Mouse (Mus musculus) lung, adult 2 months (tissue): Measurements from ENCODE around the gene Tas1r1. TPM values are rescaled to one million over a fixed set of nuclear protein-coding genes. Genes with fewer than 3 reads are reported as not detected.

ENCODE experiments used
- DNase-seq: peaks from one replicate; pipeline ENCODE4 v3.0.0; 2022
- H3K4me1 ChIP-seq: fragments of 200-500 bp; 2 replicates; pipeline ENCODE4 v1.6.1; 2011; ENCODE audit warnings: low read length; ENCODE audit not compliant: control insufficient read depth, insufficient read depth
- H3K4me3 ChIP-seq: fragments of 200-500 bp; replicated peaks from 2 replicates; pipeline ENCODE3; 2011; ENCODE audit warnings: low read depth, mild to moderate bottlenecking, control low read depth, low read length; ENCODE audit errors: extremely low read depth
- CTCF ChIP-seq: fragments of 200-500 bp; IDR thresholded peaks from 2 replicates; pipeline ENCODE4 v1.5.1; 2011; ENCODE audit warnings: mild to moderate bottlenecking, low read length, control low read depth; ENCODE audit not compliant: insufficient read depth
- POLR2A ChIP-seq: fragments of 200-500 bp; IDR thresholded peaks from 2 replicates; pipeline ENCODE4 v1.6.1; 2011; ENCODE audit warnings: low read depth, mild to moderate bottlenecking, control low read depth, low read length, borderline replicate concordance; ENCODE audit errors: extremely low read depth
- WGBS: fragments of 180-500 bp; shearing (Covaris S2); methylation state at CpG from one replicate; pipeline ENCODE4 v1.1.7; 2018; 5-methylcytosine and 5-hydroxymethylcytosine counted together
- polyA plus RNA-seq: library from polyadenylated mRNA; depleted of rRNA; stranded (reverse); fragments of >200 nt; gene quantifications from 2 replicates; pipeline ENCODE4 v1.2.3, GENCODE M21; 2012

The Tas1r1 gene
- polyA plus RNA-seq, 1 experiment, result 0.08 TPM

DNA sequence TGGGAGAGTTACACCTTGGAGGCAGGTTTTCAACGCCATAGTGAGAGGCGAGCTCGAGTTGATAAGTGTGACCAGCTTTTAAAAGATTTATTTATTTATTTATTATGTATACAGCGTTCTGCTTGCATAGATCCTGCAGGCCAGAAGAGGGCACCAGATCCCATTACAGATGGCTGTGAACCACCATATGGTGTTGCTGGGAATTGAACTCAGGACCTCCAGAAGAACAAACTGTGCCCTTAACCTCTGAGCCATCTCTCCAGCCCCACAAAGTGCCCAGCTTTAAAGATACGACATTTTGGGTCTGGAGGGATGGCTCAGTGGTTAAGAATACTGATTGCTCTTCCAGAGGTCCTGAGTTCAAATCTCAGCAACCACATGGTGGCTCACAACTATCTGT, 9.3 kb downstream of the Tas1r1 start:
- Histone ChIP-seq H3K4me1 (peaks cover 16% of the 10 kb centered on the region), H3K4me3 (no peak overlapping the region)
- TF ChIP-seq CTCF, result peak; percentile 21; the same call in 1 of the 2 replicates
- TF ChIP-seq POLR2A, result no peak
- 47% methylated on average over 5 of the region's 5 CpGs for WGBS
- no peak for DNase-seq

GRCm38 (mm10) chr4:152028456-152028855, 9.9 kb downstream of the Tas1r1 start:
- Histone ChIP-seq H3K4me3 (no peak overlapping the region), H3K4me1 (peaks cover 16% of the 10 kb centered on the region)
- DNase-seq, result no peak
- WGBS, result 64% methylated on average over 15 of the region's 15 CpGs
- no peak for TF ChIP-seq CTCF
- no peak for TF ChIP-seq POLR2A

GRCm38 (mm10) chr4:152027524-152027923, 10.8 kb downstream of the Tas1r1 start, which contains the start of gene Zbtb48:
TSS of gene Zbtb48 (minus strand) at chr4:152027671.
- H3K4me3 ChIP-seq, result peak within 1 kb of the TSS; percentile 75
- whole genome bisulfite sequencing, result 0% methylated on average over 35 of the region's 35 CpGs
- H3K4me1 ChIP-seq, result peaks cover 16% of the 10 kb centered on the region
- DNase-seq, result peak; percentile 96
- TF ChIP-seq POLR2A (peak; percentile 83), CTCF (no peak)

DNA sequence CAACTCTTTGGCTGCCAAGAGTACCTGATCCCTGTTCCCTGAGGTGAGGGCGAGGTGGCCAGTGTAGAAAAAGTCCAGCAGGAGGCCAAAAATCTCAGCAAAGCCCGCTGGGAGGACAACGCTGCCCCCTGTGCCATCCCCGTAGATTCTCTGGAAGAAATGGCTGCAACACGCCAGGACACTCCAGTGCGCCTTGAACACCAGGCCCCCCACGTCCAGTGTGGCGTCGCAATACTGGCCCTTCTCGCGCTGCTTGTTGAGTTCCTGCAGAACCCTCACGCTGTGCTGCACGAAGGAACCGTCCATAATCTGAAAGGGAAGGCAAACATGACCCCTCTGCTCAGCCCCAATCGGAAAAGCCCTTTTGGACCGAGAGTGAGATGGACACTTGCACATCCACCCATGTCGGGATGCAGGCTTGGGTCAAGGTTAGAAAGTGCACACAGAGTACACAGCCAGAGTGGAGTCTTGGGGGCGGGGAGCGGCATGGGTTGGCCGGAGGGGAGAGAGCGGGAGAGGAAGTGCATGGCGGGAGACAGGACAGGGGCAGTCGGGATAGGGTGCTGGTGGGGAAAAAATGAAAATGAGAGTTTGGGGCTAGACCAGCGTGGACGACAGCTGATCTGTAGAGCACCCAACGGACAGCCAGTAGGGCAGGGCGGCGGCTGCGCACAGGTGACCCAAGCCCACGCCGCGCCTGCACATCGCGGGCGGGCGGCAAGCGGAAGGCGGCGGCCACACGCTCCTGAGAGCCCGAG, 11.4 kb downstream of the Tas1r1 start:
- WGBS, result 3% methylated on average over 41 of the region's 41 CpGs
- H3K4me1 ChIP-seq, result peaks cover 16% of the 10 kb centered on the region
- DNase-seq, result peak; percentile 34
- TF ChIP-seq POLR2A, result no peak
- no peak for TF ChIP-seq CTCF
- peak overlapping the region; percentile 75 for H3K4me3 ChIP-seq

DNA sequence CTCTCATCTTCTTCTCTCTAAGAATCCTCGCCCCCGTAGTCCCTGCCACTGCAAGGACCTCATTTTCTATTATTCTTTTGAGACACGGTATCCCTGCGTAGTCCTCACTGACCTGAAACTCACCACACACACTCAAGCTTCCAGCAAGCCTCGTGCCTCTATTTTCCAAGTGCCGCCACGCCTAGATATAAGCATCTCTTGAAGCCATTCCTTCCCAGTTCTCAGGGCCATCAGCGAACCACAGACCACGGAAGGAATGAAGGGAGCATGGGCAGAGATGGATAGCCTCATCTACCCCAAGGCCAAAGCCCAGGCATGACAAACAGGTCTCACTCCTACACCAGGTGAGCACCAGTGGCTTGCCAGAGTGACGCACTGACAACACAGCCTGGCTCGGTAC, 13.8 kb downstream of the Tas1r1 start:
- no peak for DNase-seq
- 80% methylated on average over 11 of the region's 11 CpGs for WGBS
- Histone ChIP-seq H3K4me3 (no peak overlapping the region), H3K4me1 (peaks cover 16% of the 10 kb centered on the region)
- no peak for TF ChIP-seq CTCF
- TF ChIP-seq POLR2A, result no peak

DNA sequence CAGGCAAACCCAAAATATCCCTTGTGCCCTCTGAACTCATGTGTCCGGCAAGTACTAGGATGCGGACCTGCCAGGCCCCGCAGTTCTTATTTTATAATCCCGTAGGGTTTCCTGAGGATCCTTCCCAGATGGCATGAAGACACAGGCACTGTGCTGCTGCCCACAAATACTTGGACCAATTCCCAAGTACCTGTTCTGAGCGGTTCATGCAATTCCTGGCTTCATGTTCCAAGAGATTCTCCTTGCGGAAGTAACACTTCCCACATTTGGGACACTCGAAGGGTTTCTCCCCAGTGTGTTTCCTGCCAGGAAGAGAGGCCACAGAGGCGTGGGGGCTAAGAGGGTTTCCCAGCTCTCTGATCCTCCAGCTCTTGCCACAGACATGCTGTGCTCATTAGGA, 15.9 kb downstream of the Tas1r1 start:
- no peak for DNase-seq
- TF ChIP-seq POLR2A (no peak), CTCF (no peak)
- H3K4me3 ChIP-seq, result no peak overlapping the region
- 49% methylated on average over 8 of the region's 8 CpGs for WGBS
- H3K4me1 ChIP-seq, result peaks cover 13% of the 10 kb centered on the region

DNA sequence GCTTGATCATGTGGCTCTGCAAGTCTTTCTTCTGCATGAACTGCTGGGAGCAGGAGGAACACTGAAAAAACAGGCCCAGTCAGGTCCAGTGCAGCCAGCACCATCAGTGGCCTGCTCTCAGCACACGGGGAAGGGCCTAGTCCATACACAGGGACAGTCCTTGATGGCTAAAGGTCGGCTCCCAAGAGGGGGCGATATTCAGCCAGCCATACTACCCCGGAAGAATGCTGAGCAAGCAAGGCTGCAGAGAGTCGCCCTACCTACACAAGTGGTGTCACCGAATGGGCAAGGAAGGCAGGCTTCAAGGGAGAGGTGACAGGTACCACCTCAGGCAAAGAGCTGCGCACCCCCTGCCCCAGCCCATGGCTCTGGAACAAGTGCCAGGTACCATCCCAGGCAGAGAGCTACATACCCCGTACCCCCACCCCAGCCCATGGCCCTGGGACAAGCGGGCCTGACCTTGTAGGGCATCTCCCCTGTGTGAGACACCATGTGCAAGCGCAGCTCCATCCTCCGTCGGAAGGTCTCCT, 16.7 kb downstream of the Tas1r1 start:
- TF ChIP-seq POLR2A (no peak), CTCF (peak; percentile 11; the same call in 1 of the 2 replicates)
- no peak for DNase-seq
- Histone ChIP-seq H3K4me3 (no peak overlapping the region), H3K4me1 (peaks cover 9% of the 10 kb centered on the region)
- 80% methylated on average over 12 of the region's 12 CpGs for WGBS

GRCm38 (mm10) chr4:152020024-152020423, 18.3 kb downstream of the Tas1r1 start:
- H3K4me1 ChIP-seq, result peaks cover 2% of the 10 kb centered on the region; the same call in 1 of the 2 replicates
- no peak overlapping the region for H3K4me3 ChIP-seq
- no peak for TF ChIP-seq POLR2A
- no peak for TF ChIP-seq CTCF
- no peak for DNase-seq
- WGBS, result 88% methylated on average over 21 of the region's 21 CpGs

- H3K4me3 ChIP-seq, result no peak overlapping the region
- no peak for DNase-seq
- TF ChIP-seq POLR2A (no peak), CTCF (no peak)
- WGBS, result 84% methylated on average over 6 of the region's 6 CpGs
- H3K4me1 ChIP-seq, result no peaks in the 10 kb centered on the region
Observed at GRCm38 (mm10) chr4:152019073-152019472, 19.3 kb downstream of the Tas1r1 start.

DNA sequence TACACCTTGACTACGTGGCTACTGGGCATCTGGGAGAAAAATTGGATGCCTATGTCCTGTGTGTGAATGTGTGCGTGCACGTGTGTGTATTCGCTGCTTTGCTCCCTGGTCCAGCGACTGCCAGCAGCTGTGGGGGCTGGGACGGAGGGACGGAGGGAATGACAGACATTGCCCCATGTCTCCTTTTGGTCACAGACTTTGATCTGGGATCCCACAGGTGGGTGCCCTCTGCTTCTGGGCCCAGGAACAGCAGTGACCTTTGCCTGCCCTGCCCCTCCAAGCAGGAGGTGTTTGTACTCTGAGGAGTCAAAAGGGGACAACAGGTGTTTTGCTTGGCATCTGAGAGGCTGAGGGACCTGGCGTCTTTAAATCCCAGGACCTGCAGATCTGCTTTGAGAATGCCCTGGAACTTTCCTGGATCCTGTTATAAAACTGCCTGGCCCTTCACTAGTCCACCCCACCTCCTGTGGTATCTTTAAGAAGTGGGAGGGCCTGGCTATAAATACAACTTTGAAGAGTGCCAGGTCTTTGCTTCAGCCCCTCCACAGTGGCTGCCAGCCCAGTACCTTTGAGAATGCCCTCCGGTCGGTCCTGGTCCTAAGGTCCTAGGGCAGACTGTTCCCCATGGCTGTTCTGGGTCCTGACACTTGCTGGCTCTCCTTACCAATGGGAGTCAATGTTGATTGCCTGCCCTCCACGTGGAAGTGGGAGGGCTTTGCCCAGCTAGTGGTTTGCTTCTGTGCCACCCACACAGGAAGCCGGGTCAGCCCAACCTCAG, 25.1 kb downstream of the Tas1r1 start:
- peak; percentile 33 for DNase-seq
- 71% methylated on average over 12 of the region's 12 CpGs for WGBS
- TF ChIP-seq CTCF (no peak), POLR2A (no peak)
- no peak overlapping the region for H3K4me3 ChIP-seq
- peaks cover 9% of the 10 kb centered on the region for H3K4me1 ChIP-seq

- Histone ChIP-seq H3K4me1 (peaks cover 17% of the 10 kb centered on the region), H3K4me3 (no peak overlapping the region)
- DNase-seq, result no peak
- WGBS, result 90% methylated on average over 16 of the region's 16 CpGs
- TF ChIP-seq CTCF (no peak), POLR2A (no peak)
Observed at GRCm38 (mm10) chr4:152012109-152012508, 26.3 kb downstream of the Tas1r1 start.
